Mouse (Mus musculus): ENCODE results near the gene Btbd9. TPM values are rescaled to one million over a fixed set of nuclear protein-coding genes. Genes with fewer than 3 reads are reported as not detected.
A peak's percentile ranks its signal among the peaks of the same experiment; 100 is the strongest.

The Btbd9 gene
- polyA plus RNA-seq, 1 experiment, result 43.5 TPM

DNA sequence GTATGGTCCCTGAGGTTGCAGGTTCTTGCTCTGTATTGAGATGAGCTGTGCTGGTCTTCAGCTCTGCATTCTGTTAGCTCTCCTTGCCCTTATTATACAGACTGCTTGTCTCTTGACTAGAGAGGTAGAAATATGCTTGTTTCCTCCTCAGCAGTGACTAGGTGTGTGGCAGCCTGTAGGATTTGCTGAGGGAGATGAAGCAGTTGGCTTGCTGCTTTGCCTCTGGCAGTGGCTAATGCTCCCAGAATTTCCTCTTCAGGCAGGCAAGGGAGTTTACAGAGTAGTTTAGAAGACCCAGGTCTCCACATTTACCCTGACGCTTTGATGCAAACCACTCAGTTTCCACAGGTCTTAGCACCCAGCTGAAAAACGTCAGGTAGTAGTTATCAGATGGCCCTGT lies 382.7 kb downstream of the Btbd9 start:
- H3K27ac ChIP-seq (ENCODE audit: insufficient read depth, low read length), result no peak overlapping the region
- H3K4me1 ChIP-seq (ENCODE audit: control insufficient read depth, insufficient read depth, low read length), result peaks cover 30% of the 10 kb centered on the region
- H3K4me3 ChIP-seq (ENCODE audit: insufficient read depth, low read length), result no peak overlapping the region
- TF ChIP-seq POLR2A (IDR thresholded peaks at IDR 0.05; ENCODE audit: extremely low read depth, insufficient read depth, low read length), result no peak
- TF ChIP-seq CTCF (IDR thresholded peaks at IDR 0.05; ENCODE audit: extremely low read depth, insufficient read depth, low read length), result no peak

DNA sequence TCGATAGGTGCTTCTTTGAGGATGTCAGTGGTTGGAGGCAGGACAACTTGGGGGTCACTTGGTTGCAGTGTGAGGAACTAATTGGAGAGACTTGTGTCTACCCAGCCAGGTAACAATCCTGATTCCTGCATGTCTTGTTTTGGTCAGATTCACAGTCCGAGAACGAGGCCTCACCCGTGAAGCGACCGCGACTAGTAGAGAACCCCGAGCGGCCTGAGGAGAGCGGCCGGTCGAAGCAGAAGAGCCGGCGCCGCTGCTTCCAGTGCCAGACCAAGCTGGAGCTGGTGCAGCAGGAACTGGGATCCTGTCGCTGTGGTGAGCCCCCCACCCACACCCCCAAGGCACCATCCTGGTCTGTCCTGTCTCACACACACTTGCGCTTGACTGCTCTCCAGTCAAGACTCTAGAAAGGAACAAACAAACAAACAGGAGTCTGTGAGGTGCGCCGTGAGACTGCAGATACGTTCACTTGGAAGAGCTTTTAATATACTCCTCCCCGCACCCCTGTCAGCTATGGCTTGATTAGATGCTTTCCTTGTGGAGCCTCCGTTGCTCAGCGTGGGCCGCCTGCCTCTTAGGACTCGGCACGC lies 383.8 kb downstream of the Btbd9 start:
- peaks cover 28% of the 10 kb centered on the region for H3K4me1 ChIP-seq (ENCODE audit: control insufficient read depth, insufficient read depth, low read length)
- no peak overlapping the region for H3K4me3 ChIP-seq (ENCODE audit: insufficient read depth, low read length)
- no peak for TF ChIP-seq POLR2A (IDR thresholded peaks at IDR 0.05; ENCODE audit: extremely low read depth, insufficient read depth, low read length)
- TF ChIP-seq CTCF (IDR thresholded peaks at IDR 0.05; ENCODE audit: extremely low read depth, insufficient read depth, low read length), result no peak
- no peak overlapping the region for H3K27ac ChIP-seq (ENCODE audit: insufficient read depth, low read length)

DNA sequence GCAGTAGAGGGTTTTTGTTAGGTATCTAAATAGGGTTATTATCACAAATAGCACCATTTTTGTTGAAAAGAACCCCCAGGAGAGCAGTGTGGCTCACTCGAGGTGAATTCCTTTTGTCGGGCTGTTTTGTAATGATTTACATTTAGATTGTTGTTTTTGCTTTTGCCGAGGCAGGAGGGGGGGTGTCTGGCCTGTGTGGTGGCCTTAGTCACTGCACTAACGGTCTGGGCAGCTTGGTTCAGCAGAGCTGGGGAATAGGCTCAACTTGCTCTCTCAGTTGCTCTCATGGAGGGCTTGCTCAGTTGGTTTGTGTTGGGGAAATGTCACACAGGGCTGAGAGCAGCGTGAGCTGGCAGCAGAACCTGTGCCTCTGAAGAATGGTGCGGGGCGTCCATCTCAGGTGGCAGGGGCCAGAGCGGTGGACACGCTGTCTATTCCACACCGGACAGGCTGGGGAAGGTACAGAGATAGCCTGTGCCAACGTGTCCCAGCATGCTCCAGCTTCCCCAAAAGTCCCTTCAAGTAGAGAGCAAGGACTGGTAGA lies 385.1 kb downstream of the Btbd9 start:
- H3K4me1 ChIP-seq (ENCODE audit: control insufficient read depth, insufficient read depth, low read length), result peaks cover 23% of the 10 kb centered on the region
- H3K27ac ChIP-seq (ENCODE audit: insufficient read depth, low read length), result no peak overlapping the region
- H3K4me3 ChIP-seq (ENCODE audit: insufficient read depth, low read length), result no peak overlapping the region
- TF ChIP-seq POLR2A (IDR thresholded peaks at IDR 0.05; ENCODE audit: extremely low read depth, insufficient read depth, low read length), result no peak
- no peak for TF ChIP-seq CTCF (IDR thresholded peaks at IDR 0.05; ENCODE audit: extremely low read depth, insufficient read depth, low read length)

DNA sequence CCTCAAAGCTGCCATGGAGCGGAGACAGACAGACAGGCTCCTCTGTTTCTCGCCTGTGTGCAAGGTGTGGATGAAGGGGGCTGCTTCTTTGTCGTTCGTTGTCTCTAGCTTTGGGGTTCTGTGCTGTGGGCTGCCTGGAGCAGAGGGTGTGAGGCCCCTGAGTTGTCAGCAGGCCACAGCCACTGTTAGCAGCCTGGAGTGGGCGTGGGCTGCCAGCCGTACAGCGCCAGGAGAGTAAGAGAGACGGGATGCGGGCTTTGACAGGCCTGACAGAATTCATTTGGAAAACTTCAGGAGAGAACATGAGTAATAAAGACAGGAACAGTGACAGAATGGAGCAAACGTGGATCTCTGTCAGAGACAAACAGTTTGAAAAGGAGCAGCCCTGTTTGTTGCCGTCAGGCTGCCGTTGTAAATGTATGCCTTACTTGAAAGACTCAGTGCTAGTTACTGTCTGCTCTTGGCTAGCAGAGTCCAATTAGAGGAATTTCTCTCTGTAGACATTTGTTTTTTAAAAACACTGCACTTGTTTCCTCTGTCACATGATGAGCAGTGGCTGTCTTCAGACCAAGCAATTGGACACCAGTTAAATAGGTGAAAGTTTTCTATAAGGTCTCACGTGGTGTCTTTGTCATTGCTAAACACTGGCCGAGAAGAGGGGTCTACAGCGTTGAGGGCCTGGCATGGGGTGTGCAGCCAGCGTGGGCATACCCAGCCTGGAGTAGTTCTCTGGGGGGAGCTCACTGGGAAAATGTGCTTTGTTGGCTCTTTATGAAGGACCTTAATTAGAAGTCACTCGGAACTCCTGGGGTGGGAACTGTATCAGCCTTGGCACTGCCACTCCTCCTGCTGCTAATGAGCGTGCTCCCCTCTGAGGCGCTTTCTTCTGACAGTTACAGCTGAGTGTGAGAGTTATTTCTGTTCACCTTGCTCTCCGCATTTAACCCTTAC lies 388.0 kb downstream of the Btbd9 start:
- peak overlapping the region; percentile 66 for H3K27ac ChIP-seq (ENCODE audit: insufficient read depth, low read length)
- TF ChIP-seq CTCF (IDR thresholded peaks at IDR 0.05; ENCODE audit: extremely low read depth, insufficient read depth, low read length) (no peak), POLR2A (IDR thresholded peaks at IDR 0.05; ENCODE audit: extremely low read depth, insufficient read depth, low read length) (no peak)
- peaks cover 18% of the 10 kb centered on the region for H3K4me1 ChIP-seq (ENCODE audit: control insufficient read depth, insufficient read depth, low read length)
- H3K4me3 ChIP-seq (ENCODE audit: insufficient read depth, low read length), result no peak overlapping the region

DNA sequence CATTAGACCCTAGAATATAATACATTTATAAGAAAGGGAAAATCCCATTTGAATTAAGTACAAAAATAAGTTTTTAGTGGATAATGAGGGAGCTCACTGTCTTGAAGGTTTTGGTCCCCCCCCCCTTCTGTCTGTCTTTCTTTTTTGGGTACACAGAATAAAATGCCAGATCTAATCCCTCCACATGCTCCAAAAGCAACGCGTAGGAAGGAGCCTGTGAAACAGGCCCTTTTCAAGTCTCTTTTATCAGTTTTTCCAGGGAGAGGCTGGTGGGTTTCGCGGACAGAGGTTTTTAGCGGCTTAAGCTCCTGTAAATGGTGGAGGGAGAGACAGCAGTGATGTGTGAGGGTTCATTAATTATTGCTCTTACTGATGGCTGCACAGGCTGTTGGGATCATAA lies 388.7 kb downstream of the Btbd9 start:
- TF ChIP-seq POLR2A (IDR thresholded peaks at IDR 0.05; ENCODE audit: extremely low read depth, insufficient read depth, low read length) (no peak), CTCF (IDR thresholded peaks at IDR 0.05; ENCODE audit: extremely low read depth, insufficient read depth, low read length) (no peak)
- Histone ChIP-seq H3K4me1 (ENCODE audit: control insufficient read depth, insufficient read depth, low read length) (peaks cover 16% of the 10 kb centered on the region), H3K27ac (ENCODE audit: insufficient read depth, low read length) (peak overlapping the region; percentile 66), H3K4me3 (ENCODE audit: insufficient read depth, low read length) (no peak overlapping the region)

DNA sequence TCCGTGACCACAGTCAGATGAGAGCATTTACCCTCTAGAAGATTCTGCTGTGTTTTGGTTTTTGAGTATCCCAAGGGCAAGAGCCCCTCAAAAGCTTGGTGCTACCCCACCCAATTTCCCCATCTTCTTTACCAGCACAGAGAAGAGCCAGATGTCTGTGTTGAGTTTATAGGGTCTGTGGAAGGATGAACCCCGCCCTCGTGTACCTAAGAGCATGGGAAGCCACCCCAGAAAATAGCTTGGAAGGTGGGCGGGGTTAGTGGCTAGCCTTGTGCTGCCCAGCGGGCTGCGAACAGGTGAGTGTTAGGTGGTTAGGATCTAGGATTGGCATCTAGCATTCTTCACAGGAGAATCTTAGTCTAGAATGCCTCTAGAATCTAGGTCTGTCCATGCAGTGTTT lies 389.1 kb downstream of the Btbd9 start:
- peaks cover 17% of the 10 kb centered on the region for H3K4me1 ChIP-seq (ENCODE audit: control insufficient read depth, insufficient read depth, low read length)

DNA sequence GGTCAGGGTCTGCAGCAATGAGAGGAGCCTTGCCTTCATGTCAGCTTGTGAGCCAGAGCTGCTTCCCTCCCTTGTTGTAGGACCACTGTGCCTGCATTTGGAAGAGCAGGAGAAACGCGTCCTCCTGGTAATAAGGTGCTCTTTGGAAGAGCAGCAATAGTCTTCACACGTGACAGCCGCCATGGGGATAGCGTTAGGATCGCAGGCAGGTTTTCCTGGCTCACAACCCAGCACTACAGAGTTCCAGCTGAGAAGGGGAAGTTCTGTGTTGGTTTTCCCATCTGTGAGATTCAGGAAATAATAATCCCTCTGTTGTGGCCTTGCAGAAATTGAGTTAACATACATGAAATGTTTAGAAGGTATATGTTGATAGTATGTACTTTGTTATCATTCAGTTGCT lies 392.7 kb downstream of the Btbd9 start:
- H3K4me3 ChIP-seq (ENCODE audit: insufficient read depth, low read length), result no peak overlapping the region
- TF ChIP-seq POLR2A (IDR thresholded peaks at IDR 0.05; ENCODE audit: extremely low read depth, insufficient read depth, low read length) (no peak), CTCF (IDR thresholded peaks at IDR 0.05; ENCODE audit: extremely low read depth, insufficient read depth, low read length) (no peak)
- no peak overlapping the region for H3K27ac ChIP-seq (ENCODE audit: insufficient read depth, low read length)
- H3K4me1 ChIP-seq (ENCODE audit: control insufficient read depth, insufficient read depth, low read length), result peaks cover 11% of the 10 kb centered on the region

More for the DNA sequence above, 389.1 kb downstream of the Btbd9 start:
- TF ChIP-seq POLR2A (IDR thresholded peaks at IDR 0.05; ENCODE audit: extremely low read depth, insufficient read depth, low read length), result no peak
- TF ChIP-seq CTCF (IDR thresholded peaks at IDR 0.05; ENCODE audit: extremely low read depth, insufficient read depth, low read length), result no peak
- no peak overlapping the region for H3K4me3 ChIP-seq (ENCODE audit: insufficient read depth, low read length)
- 0 out of 2 replicates have a peak overlapping the region, but pooled peaks have one; percentile 58 for H3K27ac ChIP-seq (ENCODE audit: insufficient read depth, low read length)

DNA sequence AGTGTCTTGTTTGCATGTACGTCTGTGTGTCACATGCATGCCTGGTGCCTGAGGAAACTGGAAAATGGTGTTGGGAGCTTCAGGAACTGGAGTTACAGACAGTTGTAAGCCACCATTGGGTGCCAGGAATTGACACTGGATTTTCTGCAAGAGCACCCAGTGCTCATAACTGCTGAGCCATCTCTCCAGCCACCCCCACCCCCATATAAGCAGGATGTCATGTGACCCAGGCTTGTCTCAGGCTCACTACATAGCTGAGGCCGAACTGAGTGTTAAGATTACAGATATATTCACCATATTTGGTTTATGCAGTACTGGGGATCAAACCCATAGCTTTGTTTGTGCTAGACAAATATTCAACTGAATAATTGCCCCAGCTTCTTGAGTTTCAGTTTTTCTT lies 394.2 kb downstream of the Btbd9 start:
- TF ChIP-seq POLR2A (IDR thresholded peaks at IDR 0.05; ENCODE audit: extremely low read depth, insufficient read depth, low read length), result no peak
- no peak for TF ChIP-seq CTCF (IDR thresholded peaks at IDR 0.05; ENCODE audit: extremely low read depth, insufficient read depth, low read length)
- H3K4me1 ChIP-seq (ENCODE audit: control insufficient read depth, insufficient read depth, low read length), result peaks cover 5% of the 10 kb centered on the region

DNA sequence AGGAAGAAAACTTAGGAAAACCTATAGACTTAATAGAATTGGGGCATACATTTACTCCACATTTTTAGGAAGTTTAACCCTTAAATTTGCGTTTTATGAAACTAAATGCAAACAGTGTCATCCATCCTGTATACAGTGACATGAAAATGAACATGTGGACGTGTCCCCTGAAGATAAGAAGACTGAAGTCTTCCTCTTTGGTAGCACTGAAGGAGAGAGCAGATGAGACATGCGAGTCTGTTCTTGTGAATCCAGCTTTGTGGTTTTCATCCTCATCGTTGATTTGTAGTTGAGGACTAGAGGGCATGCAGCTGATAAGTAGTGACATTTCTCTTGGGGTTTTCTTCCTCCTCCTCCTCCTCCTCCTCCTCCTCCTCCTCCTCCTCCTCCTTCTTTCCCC lies 394.7 kb downstream of the Btbd9 start:
- Histone ChIP-seq H3K27ac (ENCODE audit: insufficient read depth, low read length) (no peak overlapping the region), H3K4me3 (ENCODE audit: insufficient read depth, low read length) (no peak overlapping the region), H3K4me1 (ENCODE audit: control insufficient read depth, insufficient read depth, low read length) (peaks cover 4% of the 10 kb centered on the region)
- no peak for TF ChIP-seq POLR2A (IDR thresholded peaks at IDR 0.05; ENCODE audit: extremely low read depth, insufficient read depth, low read length)
- no peak for TF ChIP-seq CTCF (IDR thresholded peaks at IDR 0.05; ENCODE audit: extremely low read depth, insufficient read depth, low read length)

More for the DNA sequence above, 394.2 kb downstream of the Btbd9 start:
- Histone ChIP-seq H3K4me3 (ENCODE audit: insufficient read depth, low read length) (no peak overlapping the region), H3K27ac (ENCODE audit: insufficient read depth, low read length) (no peak overlapping the region)
